Mouse (Mus musculus) kidney, adult 2 months (tissue): ENCODE measurements around the gene Banp.

ENCODE experiments used
- CTCF ChIP-seq: fragments of 200-500 bp; conservative IDR thresholded peaks from 2 replicates; pipeline ENCODE4 v1.5.1; 2011; ENCODE audit warnings: low read depth, mild to moderate bottlenecking, control low read depth, low read length, moderate library complexity, mixed read lengths; ENCODE audit not compliant: insufficient read depth, insufficient read length
- POLR2A ChIP-seq: fragments of 200-500 bp; IDR thresholded peaks from one replicate; pipeline ENCODE4 v1.6.1; 2011; ENCODE audit warnings: low read depth, low read length, control low read depth

DNA sequence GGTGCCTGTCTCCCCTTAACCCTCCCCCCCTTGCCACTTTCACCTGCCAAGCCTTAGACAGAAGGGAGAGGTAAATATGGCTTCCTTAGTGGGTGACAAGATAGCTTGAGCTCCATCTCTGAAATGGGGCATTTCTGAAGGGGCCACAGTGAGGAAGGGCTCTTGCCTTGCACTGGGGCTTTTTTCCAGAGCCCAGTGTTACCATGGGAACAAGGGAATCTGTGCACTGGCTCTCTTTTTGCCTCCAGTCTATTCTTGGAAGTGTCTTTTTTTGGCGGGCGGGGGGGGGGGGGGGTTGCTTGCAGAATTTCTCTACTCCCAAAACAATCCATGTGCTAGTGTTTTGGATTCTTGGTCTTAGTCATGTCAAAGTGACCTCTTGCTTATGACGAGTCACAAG lies 65.1 kb downstream of the Banp start:
- TF ChIP-seq POLR2A (no peak), CTCF (no peak)
